Mouse (Mus musculus) midbrain, embryonic 14.5 days (tissue): Measurements from ENCODE around the gene D930020B18Rik. TPM values are rescaled to one million over a fixed set of nuclear protein-coding genes. Genes with fewer than 3 reads are reported as not detected.

ENCODE experiments used
- ATAC-seq: fragments of 200-750 bp; cut with Nextera tagmentation; 2 replicates; pipeline ENCODE4 v1.8.0; 2017; ENCODE audit warnings: moderate number of reproducible peaks, moderate library complexity; ENCODE audit not compliant: low FRiP score, low TSS enrichment
- DNase-seq: peaks from one replicate; pipeline ENCODE4 v3.0.0-alpha.2; 2015
- H3K27ac ChIP-seq: fragments of 300-500 bp; sonication (generic); replicated peaks from 2 replicates; pipeline ENCODE4 v1.5.1; 2014; ENCODE audit warnings: mild to moderate bottlenecking, low read depth, low read length, moderate library complexity
- H3K27me3 ChIP-seq: fragments of 300-500 bp; sonication (generic); 2 replicates; pipeline ENCODE4 v1.6.1; 2014; ENCODE audit warnings: low read length, control low read depth, mixed read lengths; ENCODE audit not compliant: control insufficient read depth, insufficient read depth
- H3K36me3 ChIP-seq: fragments of 300-500 bp; sonication (generic); 2 replicates; pipeline ENCODE4 v1.6.1; 2014; ENCODE audit warnings: low read length, control low read depth; ENCODE audit not compliant: control insufficient read depth, insufficient read depth
- H3K4me1 ChIP-seq: fragments of 300-500 bp; sonication (generic); 2 replicates; pipeline ENCODE4 v1.6.1; 2014; ENCODE audit warnings: mild to moderate bottlenecking, antibody characterized with exemption, low read length, control low read depth; ENCODE audit not compliant: control insufficient read depth, insufficient read depth
- H3K4me2 ChIP-seq: fragments of 300-500 bp; sonication (generic); 2 replicates; pipeline ENCODE4 v1.6.1; 2014; ENCODE audit warnings: mild to moderate bottlenecking, low read length, moderate library complexity
- H3K4me3 ChIP-seq: fragments of 300-500 bp; sonication (generic); replicated peaks from 2 replicates; pipeline ENCODE4 v1.5.1; 2014; ENCODE audit warnings: low read depth, low read length
- H3K9ac ChIP-seq: fragments of 300-500 bp; sonication (generic); replicated peaks from 2 replicates; pipeline ENCODE4 v1.6.1; 2014; ENCODE audit warnings: mild to moderate bottlenecking, low read length, moderate library complexity
- H3K9me3 ChIP-seq: fragments of 300-500 bp; sonication (generic); 2 replicates; pipeline ENCODE4 v1.6.1; 2016; ENCODE audit warnings: low read length, control low read depth, mixed read lengths; ENCODE audit not compliant: control insufficient read depth
- WGBS: fragments of 180-500 bp; shearing (Covaris S2); extraction: QIAGEN DNeasy Blood & Tissue Kit; methylation state at CpG from one replicate; pipeline ENCODE4 v1.1.7; 2014; 5-methylcytosine and 5-hydroxymethylcytosine counted together
- polyA plus RNA-seq: library from polyadenylated mRNA; unstranded; fragments of >200 nt; fragmentation: Nextera tagmentation; extraction: Ambion mirVana; gene quantifications from 2 replicates; pipeline ENCODE4 v1.2.1, GENCODE M21; 2014

The D930020B18Rik gene
- polyA plus RNA-seq, 1 experiment from 2014 or later = 0.22 TPM

DNA sequence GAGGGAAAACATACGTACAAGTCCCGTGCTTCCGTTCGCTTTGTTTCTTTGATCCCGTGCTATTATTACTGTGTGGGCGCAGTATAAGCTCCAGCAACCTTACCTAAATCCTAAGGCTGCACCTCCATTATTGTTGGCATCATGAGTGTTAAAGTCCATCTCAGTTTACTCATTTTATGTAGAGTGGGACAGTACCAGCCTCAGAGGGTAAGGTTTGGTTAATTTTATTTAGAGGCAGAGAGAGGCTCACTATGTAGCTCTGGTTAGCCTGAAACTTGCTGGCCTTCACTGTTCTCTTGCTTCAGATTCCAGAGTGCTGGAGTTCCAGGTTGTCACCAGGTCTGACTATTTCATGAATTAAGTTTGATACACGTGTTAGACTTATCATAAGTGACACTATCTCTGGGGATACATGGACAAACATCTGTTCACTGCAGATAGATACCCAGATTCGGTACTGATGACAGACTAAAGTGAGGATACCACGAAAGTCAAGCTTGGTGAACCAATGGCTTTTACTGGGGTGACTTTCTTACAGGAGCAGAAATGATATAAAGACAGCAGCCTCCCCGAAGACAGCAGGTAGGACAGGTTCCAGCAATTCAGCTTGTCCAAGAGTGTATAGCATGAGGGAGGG, 14.1 kb upstream of the D930020B18Rik start:
- no peak overlapping the region for H3K4me3 ChIP-seq
- H3K27ac ChIP-seq = no peak overlapping the region
- H3K4me1 ChIP-seq = peaks cover 11% of the 10 kb centered on the region; the same call in 1 of the 2 replicates
- 88% methylated on average over 10 of the region's 10 CpGs for WGBS
- H3K27me3 ChIP-seq = no peaks in the 10 kb centered on the region
- ATAC-seq (no peak), DNase-seq (no peak)
- H3K4me2 ChIP-seq = no peak overlapping the region
- no peak overlapping the region for H3K9ac ChIP-seq
- H3K36me3 ChIP-seq = 0 out of 2 replicates have a peak, but pooled peaks cover 1% of the 10 kb centered on the region
- no peaks in the 10 kb centered on the region for H3K9me3 ChIP-seq

DNA sequence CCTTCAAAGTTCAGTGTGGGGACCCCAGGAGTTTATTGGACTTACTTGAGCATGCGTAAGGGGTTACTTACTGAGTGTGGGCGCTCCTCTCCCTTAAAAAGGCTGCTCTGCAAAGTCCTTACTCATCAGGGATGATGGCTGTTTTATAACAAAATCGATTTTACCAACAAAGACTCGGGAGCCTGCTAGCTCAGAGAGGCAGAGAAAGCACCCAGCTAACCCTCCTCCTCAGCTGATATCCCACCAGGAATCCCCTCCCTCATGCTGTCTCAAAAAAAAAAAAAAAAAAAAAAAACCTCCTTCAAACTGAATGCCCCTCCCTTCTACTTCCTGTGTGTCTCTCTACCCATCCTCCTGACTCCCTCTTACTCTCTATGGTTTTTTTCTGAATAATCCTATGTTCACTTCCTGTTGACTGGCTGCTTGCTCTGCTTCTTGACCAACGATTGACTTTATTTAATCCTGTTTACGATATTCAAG, 12.8 kb upstream of the D930020B18Rik start:
- Histone ChIP-seq H3K27me3 (no peaks in the 10 kb centered on the region), H3K4me1 (peaks cover 11% of the 10 kb centered on the region; the same call in 1 of the 2 replicates), H3K4me2 (no peak overlapping the region), H3K27ac (no peak overlapping the region), H3K36me3 (no peaks in the 10 kb centered on the region), H3K4me3 (no peak overlapping the region), H3K9ac (no peak overlapping the region), H3K9me3 (no peaks in the 10 kb centered on the region)
- DNase-seq (no peak), ATAC-seq (no peak)
- 88% methylated on average over 6 of the region's 6 CpGs for WGBS

DNA sequence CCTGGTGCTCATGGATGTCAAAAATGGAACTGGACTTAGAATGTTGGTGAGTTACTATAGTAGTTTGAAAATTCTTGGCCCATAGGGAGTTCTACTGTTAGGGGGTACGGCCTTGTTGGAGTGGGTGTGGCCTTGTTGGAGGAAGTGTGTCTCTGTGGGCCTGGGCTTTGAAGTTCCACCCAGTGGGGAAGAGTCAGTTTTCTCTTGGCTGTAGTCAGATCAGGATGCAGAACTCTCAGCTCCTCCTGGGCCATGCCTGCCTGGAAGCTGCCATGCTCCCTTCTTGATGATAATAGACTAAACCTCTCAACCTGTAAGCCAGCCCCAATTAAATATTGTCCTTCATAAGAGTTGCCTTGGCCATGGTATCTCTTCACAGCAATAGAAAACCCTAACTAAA, 7.2 kb upstream of the D930020B18Rik start:
- no peak overlapping the region for H3K27ac ChIP-seq
- 83% methylated on average over 1 of the region's 1 CpGs for WGBS
- no peaks in the 10 kb centered on the region for H3K36me3 ChIP-seq
- DNase-seq (no peak), ATAC-seq (no peak)
- H3K4me3 ChIP-seq = no peak overlapping the region
- H3K27me3 ChIP-seq = no peaks in the 10 kb centered on the region
- H3K9me3 ChIP-seq = no peaks in the 10 kb centered on the region
- H3K4me1 ChIP-seq = no peaks in the 10 kb centered on the region
- no peak overlapping the region for H3K4me2 ChIP-seq
- no peak overlapping the region for H3K9ac ChIP-seq

DNA sequence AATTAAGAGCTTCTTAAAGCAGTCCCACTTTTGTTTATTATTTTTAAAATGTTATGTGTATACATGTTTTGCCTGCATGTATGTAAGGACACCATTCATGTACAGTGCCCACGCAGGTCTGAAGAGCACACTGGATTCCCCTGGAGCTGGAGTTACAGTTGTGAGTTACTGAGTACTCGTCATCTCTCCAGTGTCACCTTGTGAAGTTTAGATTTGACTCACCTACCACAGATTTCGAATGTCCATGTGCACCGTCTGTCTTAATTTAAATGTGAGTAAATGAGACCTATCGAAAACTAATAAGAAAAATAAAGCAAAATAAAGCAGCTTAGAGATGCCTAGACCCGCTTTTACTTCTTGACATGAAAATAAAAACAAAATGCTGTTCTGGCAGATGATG, 5.1 kb upstream of the D930020B18Rik start:
- H3K9me3 ChIP-seq = no peaks in the 10 kb centered on the region
- DNase-seq (no peak), ATAC-seq (no peak)
- WGBS = 89% methylated on average over 6 of the region's 6 CpGs
- peaks cover 3% of the 10 kb centered on the region; the same call in 1 of the 2 replicates for H3K27me3 ChIP-seq
- no peak overlapping the region for H3K4me2 ChIP-seq
- 0 out of 2 replicates have a peak, but pooled peaks cover 4% of the 10 kb centered on the region for H3K4me1 ChIP-seq
- no peak overlapping the region for H3K27ac ChIP-seq
- H3K4me3 ChIP-seq = no peak overlapping the region
- H3K36me3 ChIP-seq = no peaks in the 10 kb centered on the region
- no peak overlapping the region for H3K9ac ChIP-seq

GRCm38 (mm10) chr10:121639573-121639972, 1.8 kb upstream of the D930020B18Rik start:
- H3K27ac ChIP-seq = no peak overlapping the region
- H3K9me3 ChIP-seq = no peaks in the 10 kb centered on the region
- ATAC-seq (no peak), DNase-seq (no peak)
- 73% methylated on average over 5 of the region's 5 CpGs for WGBS
- H3K36me3 ChIP-seq = no peaks in the 10 kb centered on the region
- no peak overlapping the region for H3K9ac ChIP-seq
- H3K27me3 ChIP-seq = peaks cover 28% of the 10 kb centered on the region
- H3K4me3 ChIP-seq = no peak overlapping the region
- H3K4me1 ChIP-seq = peaks cover 14% of the 10 kb centered on the region; the same call in 1 of the 2 replicates
- H3K4me2 ChIP-seq = no peak overlapping the region

- Histone ChIP-seq H3K4me2 (peak overlapping the region; percentile 94; the same call in 1 of the 2 replicates), H3K9me3 (no peaks in the 10 kb centered on the region), H3K4me1 (peaks cover 14% of the 10 kb centered on the region; the same call in 1 of the 2 replicates), H3K36me3 (no peaks in the 10 kb centered on the region), H3K4me3 (no peak overlapping the region), H3K27me3 (peaks cover 28% of the 10 kb centered on the region), H3K27ac (no peak overlapping the region), H3K9ac (no peak overlapping the region)
- WGBS = 45% methylated on average over 6 of the region's 6 CpGs
- ATAC-seq = 0 out of 2 replicates have a peak, but pooled peaks have one; percentile 50
- DNase-seq = peak; percentile 84
Observed at GRCm38 (mm10) chr10:121640150-121640930, 1.0 kb upstream of the D930020B18Rik start.

DNA sequence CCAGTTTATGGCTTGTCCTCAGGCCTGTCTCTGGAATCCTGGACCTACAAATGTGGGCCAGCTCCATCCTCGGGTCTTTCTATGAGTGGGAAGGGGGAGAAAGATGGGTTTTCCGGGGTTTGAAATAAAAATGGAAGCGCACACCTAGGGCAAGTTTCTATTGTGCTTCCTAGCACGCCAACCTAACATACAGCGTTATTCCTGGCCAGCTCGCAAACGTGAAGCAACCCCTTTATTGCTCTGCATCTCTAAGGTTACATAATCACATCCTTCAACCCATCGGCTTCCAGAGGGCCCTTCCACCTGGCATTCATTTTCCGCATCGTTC, 480 bp upstream of the D930020B18Rik start:
- WGBS = 18% methylated on average over 10 of the region's 10 CpGs

DNA sequence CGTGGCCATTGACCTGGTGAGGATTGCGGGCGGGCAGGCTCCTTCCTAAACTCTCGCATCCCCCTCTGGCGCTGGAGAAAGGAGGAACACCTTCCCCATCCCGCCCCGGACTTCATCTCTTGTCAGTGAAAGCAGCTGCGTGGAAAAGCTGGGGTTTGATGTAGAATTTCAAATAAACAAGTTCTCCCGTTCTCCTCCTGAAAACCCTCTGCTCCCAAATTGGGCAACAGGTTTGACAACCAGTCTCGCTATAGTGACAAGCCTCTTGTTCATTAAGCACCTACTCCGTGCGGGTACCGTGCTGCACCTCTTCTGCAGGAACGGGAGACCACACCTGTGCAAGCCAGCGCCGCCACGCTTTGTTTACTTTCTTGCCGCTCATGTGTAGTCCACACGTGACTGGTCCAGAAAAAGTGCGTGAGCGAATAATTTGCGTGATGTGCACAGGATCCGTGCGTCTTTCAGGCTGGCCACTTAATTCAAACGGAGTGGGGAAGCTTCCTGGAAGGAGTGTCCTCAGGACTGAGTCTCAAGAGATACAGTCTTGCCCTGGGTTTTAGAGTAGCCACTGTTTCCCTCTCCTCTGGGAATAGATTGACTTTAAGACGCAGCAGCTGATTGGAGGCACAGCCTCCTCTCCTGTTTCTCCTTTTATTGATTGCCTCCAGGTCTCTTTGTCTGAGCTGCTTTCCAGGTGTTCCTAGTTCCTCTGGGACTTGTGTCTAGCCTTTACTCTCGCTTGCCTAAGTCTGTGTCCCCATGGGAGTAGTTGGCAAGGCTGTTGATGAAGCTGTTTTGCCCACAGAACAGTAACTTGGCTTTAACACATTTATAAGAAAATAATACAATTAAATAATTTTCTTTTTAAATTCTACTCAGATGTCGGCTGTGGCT, 913 bp downstream of the D930020B18Rik start:
- H3K36me3 ChIP-seq = no peaks in the 10 kb centered on the region
- H3K9me3 ChIP-seq = no peaks in the 10 kb centered on the region
- peaks cover 14% of the 10 kb centered on the region; the same call in 1 of the 2 replicates for H3K4me1 ChIP-seq
- H3K27me3 ChIP-seq = peaks cover 28% of the 10 kb centered on the region
- H3K27ac ChIP-seq = no peak overlapping the region
- peak overlapping the region; percentile 94 for H3K4me2 ChIP-seq
- DNase-seq = peak; percentile 59
- no peak for ATAC-seq
- WGBS = 4% methylated on average over 28 of the region's 28 CpGs
- H3K9ac ChIP-seq = peak overlapping the region; percentile 47
- peak overlapping the region; percentile 47 for H3K4me3 ChIP-seq

More for the DNA sequence above, 480 bp upstream of the D930020B18Rik start:
- Histone ChIP-seq H3K4me2 (peak overlapping the region; percentile 94), H3K36me3 (no peaks in the 10 kb centered on the region), H3K9ac (no peak overlapping the region), H3K4me3 (peak overlapping the region; percentile 47), H3K9me3 (no peaks in the 10 kb centered on the region), H3K27me3 (peaks cover 28% of the 10 kb centered on the region), H3K27ac (no peak overlapping the region), H3K4me1 (peaks cover 14% of the 10 kb centered on the region; the same call in 1 of the 2 replicates)
- ATAC-seq = no peak
- DNase-seq = no peak
